Mouse (Mus musculus) left cerebral cortex, adult 2 months (tissue): Measurements from ENCODE around the gene Zbtb38. TPM values are rescaled to one million over a fixed set of nuclear protein-coding genes. Genes with fewer than 3 reads are reported as not detected.

ENCODE experiments used
- DNase-seq, 2 experiments: peaks; one replicate each; pipeline ENCODE4 v3.0.0; 2021 to 2022; ENCODE audit warnings: low spot score in 2 of 2, mixed read lengths in 1 of 2; ENCODE audit errors: extremely low spot score in 1 of 2
- H3K27ac ChIP-seq: fragments of 200-600 bp; 2 replicates; pipeline ENCODE4 v1.8.1; 2022
- H3K4me3 ChIP-seq: fragments of 200-600 bp; 2 replicates; pipeline ENCODE4 v1.8.1; 2022
- CTCF ChIP-seq: fragments of 200-600 bp; IDR thresholded peaks from 2 replicates; pipeline ENCODE4 v1.8.1; 2022; ENCODE audit warnings: antibody characterized with exemption, mild to moderate bottlenecking, moderate library complexity
- intact Hi-C: fragments of 180-260 bp; cut with DNase I; formaldehyde crosslinking; loops from one replicate; pipeline ENCODE4 v1.15.1; 2025
- total RNA-seq, 2 experiments: library from RNA; stranded (reverse); gene quantifications; 2 replicates each; pipeline ENCODE4 v1.2.3; 2021

Zbtb38 gene
- total RNA-seq, 2 experiments from 2014 or later: 64.2 to 68.6 TPM

DNA sequence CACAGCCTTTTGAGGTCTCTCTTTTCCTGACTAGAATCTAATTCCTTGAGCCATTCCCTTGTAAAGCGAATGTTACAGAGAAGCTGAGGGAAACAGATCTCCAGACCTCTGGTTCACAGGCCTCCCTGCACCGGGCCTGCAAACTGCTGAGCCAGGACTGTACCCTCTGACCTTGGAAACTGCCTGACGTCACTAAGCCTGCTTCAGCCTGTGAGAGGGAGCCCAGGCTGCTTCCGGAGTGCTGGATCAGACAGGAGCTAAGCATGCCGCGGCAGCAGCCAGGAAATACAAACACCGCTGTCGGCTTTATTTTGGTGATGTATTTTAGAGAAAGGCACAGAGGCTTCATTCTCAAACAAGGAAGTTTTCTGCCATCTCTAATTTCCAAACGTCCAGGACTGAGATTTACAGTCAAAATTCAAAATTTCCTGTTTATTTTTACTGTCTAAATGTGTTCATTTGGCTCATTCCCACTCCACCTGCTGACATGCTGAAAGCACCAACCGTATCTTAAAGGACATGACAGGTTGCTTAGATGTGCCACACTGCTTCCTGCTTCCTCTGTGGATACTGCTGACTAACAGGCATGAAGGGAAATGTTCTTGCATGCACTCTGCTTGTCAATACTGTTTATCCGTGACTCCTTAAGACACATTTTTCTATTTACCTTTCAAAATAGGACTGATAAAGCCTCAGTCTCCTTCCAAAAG lies 46.9 kb downstream of the Zbtb38 start:
- intact Hi-C loops: no loop called here
- no peak overlapping the region for H3K4me3 ChIP-seq
- DNase-seq: no peak
- TF ChIP-seq CTCF: no peak
- H3K27ac ChIP-seq: peak overlapping the region; percentile 72

DNA sequence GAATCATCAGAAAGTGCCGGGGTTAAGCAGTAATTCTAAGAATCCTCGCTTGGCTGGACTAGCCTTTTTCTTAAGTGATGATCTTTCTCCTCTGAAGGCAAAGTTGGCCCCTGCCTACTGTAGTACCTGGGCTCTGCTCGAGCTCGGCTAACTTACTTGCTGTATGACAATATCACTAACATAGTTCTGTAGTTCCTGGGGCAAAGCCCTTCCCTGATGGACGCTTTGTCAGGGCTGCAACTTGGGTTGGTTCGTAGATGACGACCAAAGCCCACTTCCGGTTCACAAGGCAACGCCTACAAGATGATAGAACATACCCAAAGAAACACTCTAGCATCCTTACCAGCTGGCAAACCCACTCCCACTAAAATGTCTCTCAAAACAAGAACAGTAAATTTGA lies 47.7 kb downstream of the Zbtb38 start:
- H3K4me3 ChIP-seq: no peak overlapping the region
- TF ChIP-seq CTCF: no peak
- DNase-seq: no peak
- peak overlapping the region; percentile 72; the same call in 1 of the 2 replicates for H3K27ac ChIP-seq
- intact Hi-C loops: no loop called here

DNA sequence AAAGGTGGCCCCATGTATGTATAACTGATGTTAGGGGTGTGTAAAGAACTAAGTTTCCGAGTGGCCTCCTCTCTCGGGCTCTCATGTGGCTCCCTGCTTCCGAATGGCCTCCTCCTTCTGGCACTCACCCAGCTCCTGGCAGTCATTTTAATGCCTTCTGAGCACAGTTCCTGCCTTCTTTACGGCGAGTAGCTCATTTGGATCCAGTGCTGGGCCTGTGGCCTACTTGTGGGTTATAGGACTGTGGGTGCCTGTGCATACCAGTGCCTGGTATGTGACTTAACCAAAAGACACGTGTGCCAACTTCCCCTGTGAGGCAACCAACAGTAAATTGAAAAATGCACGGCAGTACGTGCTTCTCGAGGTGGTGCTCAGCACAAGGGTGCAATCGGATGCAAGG lies 50.7 kb downstream of the Zbtb38 start:
- TF ChIP-seq CTCF: no peak
- no peak overlapping the region for H3K27ac ChIP-seq

DNA sequence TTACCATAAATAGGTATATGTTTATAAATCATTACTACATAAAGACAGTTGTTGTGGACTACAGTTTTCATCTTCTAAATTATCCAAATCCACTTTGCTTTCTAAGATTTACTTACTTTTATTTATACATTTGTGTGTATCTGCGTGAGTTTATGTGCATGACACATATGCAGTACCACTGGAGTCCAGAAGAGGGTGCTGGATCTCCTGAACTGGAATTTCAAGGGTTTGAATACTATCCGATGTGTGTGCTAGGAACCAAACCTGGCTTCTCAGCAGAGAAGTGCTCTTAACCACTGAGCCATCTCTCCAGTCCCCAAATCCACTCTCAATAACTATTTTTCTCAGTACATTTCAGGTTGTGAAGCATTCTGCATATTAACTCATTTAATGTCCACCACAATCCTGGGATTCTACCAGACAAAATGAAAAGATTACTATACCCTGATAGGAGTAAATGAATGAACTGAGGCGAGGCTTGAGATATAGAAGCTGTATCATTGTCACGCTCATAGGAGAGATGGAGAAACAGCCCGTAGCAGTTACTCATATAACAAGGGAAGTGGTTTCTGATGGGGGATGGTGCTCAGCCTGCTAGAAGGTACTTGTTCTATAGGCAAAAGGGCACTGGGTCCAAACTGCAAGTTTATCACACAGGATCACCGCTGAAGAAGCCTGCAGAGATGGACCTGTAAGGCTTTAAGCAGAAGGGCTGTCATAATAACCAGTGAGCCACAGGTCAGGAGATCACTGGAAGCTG lies 53.2 kb downstream of the Zbtb38 start:
- no peak for DNase-seq
- peak; percentile 40; the same call in 1 of the 2 replicates for TF ChIP-seq CTCF
- intact Hi-C loops: no loop called here
- H3K4me3 ChIP-seq: no peak overlapping the region
- no peak overlapping the region for H3K27ac ChIP-seq

More for the DNA sequence above, 50.7 kb downstream of the Zbtb38 start:
- no peak for DNase-seq
- intact Hi-C loops: no loop called here
- no peak overlapping the region for H3K4me3 ChIP-seq

DNA sequence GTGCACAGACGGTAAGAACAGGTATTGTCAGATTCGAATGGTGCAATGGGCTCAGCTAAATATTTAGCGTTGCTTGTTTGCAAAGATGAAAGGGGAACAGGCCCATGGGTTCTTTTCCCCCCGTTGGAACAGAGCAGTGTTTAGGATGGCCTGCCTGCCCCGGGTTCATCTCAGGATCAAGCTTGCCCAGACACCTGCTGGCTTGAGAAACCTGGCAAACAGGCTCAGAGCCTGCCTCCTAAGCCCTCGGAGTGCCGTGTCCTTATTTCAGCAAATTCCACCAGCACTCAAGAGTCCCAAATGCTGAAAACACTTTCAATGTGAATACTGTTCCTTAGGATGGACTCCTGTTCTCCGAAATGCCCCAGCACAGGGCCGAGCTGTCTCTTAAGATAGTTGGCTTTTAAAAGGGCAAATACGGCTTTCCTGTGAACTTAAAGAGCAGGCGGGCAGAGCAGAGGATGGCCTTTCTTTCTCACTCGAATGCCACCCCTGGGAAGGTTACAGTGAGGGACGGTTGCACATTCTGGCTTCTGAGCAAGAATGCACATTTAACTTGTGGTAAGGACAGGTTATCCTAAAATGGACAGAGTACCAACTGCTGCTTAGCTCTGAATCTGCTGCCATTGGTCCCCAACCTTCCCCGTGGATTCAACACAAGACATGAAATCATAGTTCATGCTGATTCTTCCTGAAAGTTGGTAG lies 55.7 kb downstream of the Zbtb38 start:
- no peak for DNase-seq
- Histone ChIP-seq H3K27ac (peak overlapping the region; percentile 95), H3K4me3 (no peak overlapping the region)
- intact Hi-C loops: no loop called here
- TF ChIP-seq CTCF: no peak

DNA sequence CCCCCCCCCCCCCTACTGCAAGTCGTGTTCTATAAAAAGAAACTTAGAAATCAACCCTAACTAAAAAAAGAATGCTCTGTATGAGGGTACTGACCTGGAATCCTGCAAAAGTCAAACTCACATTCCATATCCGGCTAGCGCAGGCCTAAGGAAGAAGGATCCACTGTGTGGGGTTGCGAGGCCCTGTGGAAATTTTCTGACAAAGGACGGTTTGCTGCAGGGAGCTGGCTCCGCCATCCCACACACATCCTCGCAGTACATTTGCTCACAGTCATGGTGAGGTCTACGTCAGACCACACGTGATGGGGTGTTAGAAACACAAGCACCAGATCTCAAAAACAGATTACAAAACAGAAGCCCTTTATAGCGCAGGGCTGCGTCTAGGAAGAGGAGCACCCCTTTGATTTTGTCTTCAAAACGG lies 56.5 kb downstream of the Zbtb38 start:
- H3K4me3 ChIP-seq: peak overlapping the region; percentile 43
- DNase-seq: peak; percentile 71 to 75
- intact Hi-C loops: no loop called here
- peak overlapping the region; percentile 95 for H3K27ac ChIP-seq
- no peak for TF ChIP-seq CTCF

DNA sequence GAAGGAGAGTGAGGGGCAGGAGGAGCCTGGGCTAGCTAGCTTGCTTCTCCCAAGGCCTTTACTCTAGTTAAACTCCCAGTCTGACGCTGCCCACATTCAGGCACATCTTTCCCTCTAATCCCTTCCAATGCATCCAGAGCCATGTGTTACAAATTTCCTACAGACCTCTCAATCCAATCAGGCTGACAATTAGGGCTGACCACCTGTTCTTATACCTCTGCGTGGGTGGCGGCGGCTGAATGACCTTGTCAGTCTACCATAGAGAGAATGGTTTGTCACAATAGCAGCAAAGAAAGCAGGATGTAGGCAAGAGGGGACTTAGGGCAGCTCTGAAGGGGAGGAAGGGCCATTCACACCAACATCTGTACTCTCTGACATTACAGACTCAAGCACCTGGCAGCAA lies 62.2 kb downstream of the Zbtb38 start:
- Histone ChIP-seq H3K4me3 (no peak overlapping the region), H3K27ac (peak overlapping the region; percentile 64)
- intact Hi-C loops: loop anchor here (5.0 kb wide), 1 partner anchor 67 kb away; no protein-coding TSS in a partner anchor
- no peak for DNase-seq
- TF ChIP-seq CTCF: no peak

DNA sequence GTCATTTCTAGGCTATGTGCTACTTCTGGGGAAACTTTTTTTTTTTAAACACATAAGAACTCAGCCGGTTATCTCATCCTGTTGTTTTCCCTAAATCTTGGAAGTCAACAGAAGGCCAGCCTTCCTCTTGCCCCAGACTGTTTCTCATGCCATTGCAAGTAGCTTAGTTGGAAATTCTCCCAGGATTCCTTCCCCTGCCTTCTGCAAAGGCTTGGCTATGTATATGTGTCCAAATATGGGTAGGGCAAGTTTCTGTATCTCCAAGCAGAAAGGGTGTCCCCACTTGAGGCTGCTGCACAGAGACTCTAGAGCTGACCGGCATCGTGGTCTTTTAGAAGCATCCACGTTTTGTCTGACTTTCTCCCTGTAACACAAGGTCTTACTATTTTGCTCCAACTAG lies 63.6 kb downstream of the Zbtb38 start:
- no peak for TF ChIP-seq CTCF
- intact Hi-C loops: no loop called here
- no peak overlapping the region for H3K4me3 ChIP-seq
- H3K27ac ChIP-seq: no peak overlapping the region
- no peak for DNase-seq

DNA sequence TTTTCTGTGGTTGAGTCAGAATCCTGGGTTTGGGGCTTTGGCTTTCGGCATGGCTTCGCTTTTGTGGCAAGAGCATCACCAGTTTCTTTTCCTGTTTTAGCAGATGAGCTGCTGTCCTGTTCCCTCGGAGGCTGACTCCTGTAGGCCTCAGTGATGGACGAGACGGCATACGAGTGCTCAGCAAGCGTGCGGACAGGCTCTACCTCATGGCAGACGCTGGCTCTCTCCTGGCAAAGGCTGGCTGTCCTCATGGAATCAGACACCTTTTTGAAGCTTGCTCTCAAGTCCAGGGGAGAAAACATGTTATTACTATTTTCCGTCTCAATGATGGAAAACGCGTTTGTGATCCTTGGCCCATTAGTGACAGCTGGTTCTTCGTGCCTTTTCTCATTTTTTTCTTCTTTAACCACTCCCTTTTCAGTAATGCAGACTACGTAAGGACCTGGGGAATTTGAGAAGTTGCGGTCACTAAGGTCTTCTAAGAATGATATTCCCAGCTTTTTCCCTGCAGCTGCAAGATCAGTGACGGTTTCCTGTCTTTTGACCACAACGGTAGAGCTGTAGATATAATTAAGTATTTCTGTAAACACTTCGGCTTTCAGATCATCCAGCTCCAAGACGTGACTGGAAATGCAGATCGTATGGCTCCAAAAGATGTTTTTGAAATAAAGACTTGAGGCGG lies 64.3 kb downstream of the Zbtb38 start:
- intact Hi-C loops: no loop called here
- Histone ChIP-seq H3K4me3 (no peak overlapping the region), H3K27ac (no peak overlapping the region)
- DNase-seq: no peak
- no peak for TF ChIP-seq CTCF

DNA sequence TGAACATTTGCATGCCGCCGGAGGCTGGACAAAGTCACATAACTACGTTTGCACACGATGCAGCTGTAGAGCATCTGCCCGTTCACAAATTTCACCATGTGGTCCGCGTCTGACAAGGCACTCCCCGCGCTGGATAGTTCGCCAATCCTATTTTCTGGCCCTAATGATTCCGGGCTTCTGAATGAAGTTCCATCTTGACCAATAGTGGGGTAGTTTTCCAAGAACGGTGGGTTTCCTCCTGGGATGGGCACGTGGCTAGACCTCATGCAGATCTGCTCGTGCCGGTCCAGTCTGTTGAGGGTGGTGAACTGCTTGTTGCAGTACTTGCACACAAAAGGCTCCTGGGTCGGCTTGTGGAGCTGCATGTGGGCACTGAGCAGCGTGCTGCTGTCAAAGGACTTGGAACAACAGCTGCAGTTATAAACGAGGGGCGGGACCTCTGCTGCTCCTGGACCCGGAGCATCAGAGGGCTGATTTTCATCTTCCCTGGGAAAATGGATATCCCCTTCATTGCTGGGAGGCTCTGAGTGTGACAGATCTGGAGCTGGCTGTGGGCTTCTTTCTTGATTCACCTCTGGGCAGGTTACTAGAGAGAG lies 64.9 kb downstream of the Zbtb38 start:
- no peak for TF ChIP-seq CTCF
- intact Hi-C loops: no loop called here
- no peak overlapping the region for H3K27ac ChIP-seq
- no peak for DNase-seq
- no peak overlapping the region for H3K4me3 ChIP-seq

DNA sequence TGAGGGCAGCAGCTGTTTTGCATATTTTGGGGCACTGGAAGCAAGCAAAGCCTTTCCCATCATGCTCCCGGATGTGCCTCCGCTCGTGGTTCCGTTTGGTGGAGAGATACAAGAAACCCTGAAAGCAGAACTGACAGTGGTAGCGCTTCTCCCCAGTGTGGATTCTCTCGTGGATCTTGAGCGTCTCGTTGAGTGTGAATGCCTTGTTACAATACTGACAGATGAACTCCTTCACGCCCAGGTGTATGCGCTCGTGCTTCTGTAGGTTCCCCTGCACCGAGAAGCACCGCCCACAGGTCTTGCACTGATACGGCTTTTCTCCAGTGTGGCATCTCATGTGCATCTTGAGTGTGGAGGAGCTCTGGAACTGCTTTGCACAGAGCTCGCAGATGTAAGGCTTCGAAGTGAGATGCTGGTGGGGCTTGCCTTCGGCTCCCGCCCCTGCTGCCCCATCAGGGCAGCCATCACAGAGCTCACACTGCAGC lies 67.0 kb downstream of the Zbtb38 start:
- DNase-seq: no peak
- intact Hi-C loops: no loop called here
- Histone ChIP-seq H3K4me3 (no peak overlapping the region), H3K27ac (peak overlapping the region; percentile 36)
- no peak for TF ChIP-seq CTCF
